Mouse (Mus musculus): ENCODE data around the gene Creg2.

- TF ChIP-seq EP300 (IDR thresholded peaks at IDR 0.05; ENCODE audit: low read depth) (no peak), CTCF (IDR thresholded peaks at IDR 0.05; ENCODE audit: low read depth) (no peak)
These were observed 74.6 kb downstream of the Creg2 start for GRCm38 (mm10) chr1:39576431-39577243.
